Mouse (Mus musculus): ENCODE measurements around the gene Fam189a1. TPM values are rescaled to one million over a fixed set of nuclear protein-coding genes. Genes with fewer than 3 reads are reported as not detected.
A peak's percentile ranks its signal among the peaks of the same experiment; 100 is the strongest.

Fam189a1 gene
- polyA plus RNA-seq, 1 experiment from 2014 or later = 0.31 TPM

DNA sequence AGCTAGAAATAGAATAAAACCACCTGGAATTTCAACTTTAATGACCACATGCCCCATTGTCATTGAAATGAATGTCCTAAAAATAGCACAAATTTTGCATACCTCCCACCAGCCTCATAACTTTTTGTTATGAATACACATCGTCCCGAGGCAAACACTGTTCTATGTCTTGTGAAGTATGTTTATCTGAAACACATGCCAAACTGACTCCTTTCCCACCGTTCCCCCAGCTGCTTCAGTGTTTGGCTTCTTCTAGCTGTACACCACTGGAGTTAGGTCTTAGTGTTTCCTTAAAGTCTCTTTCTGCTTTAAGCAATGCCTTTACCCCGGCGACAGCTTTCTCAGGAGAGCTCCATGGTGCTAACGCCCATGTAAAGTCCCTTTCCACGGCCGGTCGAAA lies 365.2 kb downstream of the Fam189a1 start:
- Histone ChIP-seq H3K4me3 (no peak overlapping the region), H3K9me3 (replicated peaks) (no peaks in the 10 kb centered on the region), H3K36me3 (no peaks in the 10 kb centered on the region), H3K4me1 (replicated peaks) (peaks cover 17% of the 10 kb centered on the region), H3K9ac (no peak overlapping the region), H3K27ac (peak overlapping the region; percentile 45; the same call in 1 of the 2 replicates), H3K4me2 (no peak overlapping the region), H3K27me3 (no peaks in the 10 kb centered on the region)
- 61% methylated on average over 9 of the region's 9 CpGs for whole genome bisulfite sequencing
- ATAC-seq (replicated peaks; ENCODE audit: insufficient number of reproducible peaks, insufficient read depth, low FRiP score, low read depth) = no peak

DNA sequence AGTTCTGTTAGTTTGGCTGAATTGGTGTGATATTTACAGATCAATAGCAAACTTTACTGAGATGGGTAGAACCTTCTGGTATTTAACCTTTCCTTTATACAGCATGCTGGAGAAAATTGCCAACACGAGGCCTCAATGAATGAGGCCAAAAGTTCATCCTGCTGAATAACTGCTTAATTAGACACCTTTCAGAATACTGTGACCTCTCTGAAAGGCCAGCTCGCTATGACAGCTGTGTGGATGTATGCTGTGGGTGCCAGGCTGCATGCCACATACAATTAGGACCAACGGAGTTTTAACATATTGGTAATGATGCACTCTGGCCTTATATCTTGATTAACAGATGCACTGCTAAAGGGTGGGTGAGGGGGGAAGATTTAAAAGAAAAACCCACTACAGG lies 371.3 kb downstream of the Fam189a1 start:
- Histone ChIP-seq H3K4me2 (no peak overlapping the region), H3K36me3 (no peaks in the 10 kb centered on the region), H3K4me1 (replicated peaks) (no peaks in the 10 kb centered on the region), H3K27ac (no peak overlapping the region), H3K27me3 (no peaks in the 10 kb centered on the region), H3K9me3 (replicated peaks) (no peaks in the 10 kb centered on the region), H3K9ac (no peak overlapping the region), H3K4me3 (no peak overlapping the region)
- WGBS = 69% methylated on average over 3 of the region's 3 CpGs
- no peak for ATAC-seq (replicated peaks; ENCODE audit: insufficient number of reproducible peaks, insufficient read depth, low FRiP score, low read depth)

DNA sequence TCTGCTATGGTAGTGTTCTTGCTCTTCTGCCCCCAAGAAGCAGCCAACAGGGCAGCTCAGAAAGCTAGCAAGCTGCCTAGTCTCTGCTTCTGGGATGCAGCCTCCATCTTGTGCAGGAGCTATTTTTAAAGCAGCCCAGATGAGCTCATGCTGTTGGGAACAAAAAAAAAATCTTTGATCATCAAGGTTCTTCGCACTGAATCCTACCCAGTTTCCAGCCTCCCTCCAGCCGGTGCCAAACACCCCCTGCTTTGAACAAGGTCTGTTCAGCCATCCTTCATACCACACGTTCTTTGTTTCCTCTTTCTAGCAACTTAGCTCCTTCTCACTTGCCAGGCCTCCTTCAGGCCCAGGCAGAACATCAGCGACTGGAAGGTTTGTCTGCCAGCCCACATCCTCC lies 376.9 kb downstream of the Fam189a1 start:
- no peak overlapping the region for H3K9ac ChIP-seq
- WGBS = 70% methylated on average over 4 of the region's 4 CpGs
- H3K27me3 ChIP-seq = no peaks in the 10 kb centered on the region
- H3K4me2 ChIP-seq = no peak overlapping the region
- no peak for ATAC-seq (replicated peaks; ENCODE audit: insufficient number of reproducible peaks, insufficient read depth, low FRiP score, low read depth)
- H3K36me3 ChIP-seq = no peaks in the 10 kb centered on the region
- H3K4me3 ChIP-seq = no peak overlapping the region
- H3K9me3 ChIP-seq (replicated peaks) = no peaks in the 10 kb centered on the region
- no peaks in the 10 kb centered on the region for H3K4me1 ChIP-seq (replicated peaks)
- no peak overlapping the region for H3K27ac ChIP-seq

GRCm38 (mm10) chr7:64776708-64777489 lies 379.5 kb downstream of the Fam189a1 start:
- no peak for ATAC-seq (replicated peaks; ENCODE audit: insufficient number of reproducible peaks, insufficient read depth, low FRiP score, low read depth)

GRCm38 (mm10) chr7:64773465-64773864 lies 382.9 kb downstream of the Fam189a1 start:
- H3K27me3 ChIP-seq = no peaks in the 10 kb centered on the region
- no peaks in the 10 kb centered on the region for H3K9me3 ChIP-seq (replicated peaks)
- H3K9ac ChIP-seq = no peak overlapping the region
- H3K4me2 ChIP-seq = no peak overlapping the region
- no peak overlapping the region for H3K4me3 ChIP-seq
- H3K4me1 ChIP-seq (replicated peaks) = no peaks in the 10 kb centered on the region
- H3K36me3 ChIP-seq = no peaks in the 10 kb centered on the region
- no peak overlapping the region for H3K27ac ChIP-seq
- no peak for ATAC-seq (replicated peaks; ENCODE audit: insufficient number of reproducible peaks, insufficient read depth, low FRiP score, low read depth)
- WGBS = 38% methylated on average over 10 of the region's 10 CpGs

More at GRCm38 (mm10) chr7:64776708-64777489, 379.5 kb downstream of the Fam189a1 start:
- no peaks in the 10 kb centered on the region for H3K36me3 ChIP-seq
- H3K27ac ChIP-seq = no peak overlapping the region
- no peaks in the 10 kb centered on the region for H3K9me3 ChIP-seq (replicated peaks)
- H3K27me3 ChIP-seq = no peaks in the 10 kb centered on the region
- WGBS = 76% methylated on average over 13 of the region's 13 CpGs
- H3K4me2 ChIP-seq = no peak overlapping the region
- no peak overlapping the region for H3K4me3 ChIP-seq
- H3K4me1 ChIP-seq (replicated peaks) = no peaks in the 10 kb centered on the region
- H3K9ac ChIP-seq = no peak overlapping the region

- ATAC-seq (replicated peaks; ENCODE audit: insufficient number of reproducible peaks, insufficient read depth, low FRiP score, low read depth) = no peak
- Histone ChIP-seq H3K4me1 (replicated peaks) (no peaks in the 10 kb centered on the region), H3K36me3 (no peaks in the 10 kb centered on the region), H3K9ac (no peak overlapping the region), H3K27me3 (no peaks in the 10 kb centered on the region), H3K4me2 (no peak overlapping the region), H3K4me3 (no peak overlapping the region), H3K9me3 (replicated peaks) (no peaks in the 10 kb centered on the region), H3K27ac (no peak overlapping the region)
- WGBS = 70% methylated on average over 8 of the region's 8 CpGs
Measured at GRCm38 (mm10) chr7:64770779-64771390, 385.5 kb downstream of the Fam189a1 start.

DNA sequence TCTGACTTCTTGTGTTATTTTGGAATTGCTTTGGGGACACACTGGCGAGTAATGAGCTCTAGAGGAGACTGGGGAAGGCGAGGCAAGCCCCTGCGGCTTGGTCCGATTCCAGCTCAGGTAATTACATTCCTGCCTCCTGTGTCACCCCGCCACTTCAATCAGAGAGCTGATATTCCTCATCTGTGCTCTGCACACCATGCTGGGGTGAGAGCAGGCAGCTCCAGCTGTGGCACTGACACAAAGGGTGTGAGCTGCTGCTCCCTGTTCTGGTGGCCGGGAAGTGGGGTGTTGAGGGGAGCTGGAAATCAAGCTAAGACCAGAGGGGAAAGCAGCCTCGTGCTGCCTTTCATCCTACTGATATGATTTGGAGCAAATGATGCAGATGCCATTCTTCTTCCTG lies 386.6 kb downstream of the Fam189a1 start:
- Histone ChIP-seq H3K4me2 (no peak overlapping the region), H3K4me1 (replicated peaks) (no peaks in the 10 kb centered on the region), H3K9me3 (replicated peaks) (no peaks in the 10 kb centered on the region), H3K4me3 (no peak overlapping the region), H3K27me3 (no peaks in the 10 kb centered on the region), H3K36me3 (no peaks in the 10 kb centered on the region), H3K27ac (no peak overlapping the region), H3K9ac (no peak overlapping the region)
- ATAC-seq (replicated peaks; ENCODE audit: insufficient number of reproducible peaks, insufficient read depth, low FRiP score, low read depth) = no peak
- WGBS = 41% methylated on average over 7 of the region's 7 CpGs

GRCm38 (mm10) chr7:64765595-64765994 lies 390.8 kb downstream of the Fam189a1 start:
- H3K36me3 ChIP-seq = no peaks in the 10 kb centered on the region
- no peaks in the 10 kb centered on the region for H3K4me1 ChIP-seq (replicated peaks)
- H3K27me3 ChIP-seq = no peaks in the 10 kb centered on the region
- no peak overlapping the region for H3K4me3 ChIP-seq
- H3K9me3 ChIP-seq (replicated peaks) = no peaks in the 10 kb centered on the region
- no peak overlapping the region for H3K9ac ChIP-seq
- no peak for ATAC-seq (replicated peaks; ENCODE audit: insufficient number of reproducible peaks, insufficient read depth, low FRiP score, low read depth)
- H3K27ac ChIP-seq = no peak overlapping the region
- no peak overlapping the region for H3K4me2 ChIP-seq
- 76% methylated on average over 3 of the region's 3 CpGs for WGBS

GRCm38 (mm10) chr7:64755141-64755540 lies 401.2 kb downstream of the Fam189a1 start:
- no peak overlapping the region for H3K9ac ChIP-seq
- no peaks in the 10 kb centered on the region for H3K36me3 ChIP-seq
- H3K27me3 ChIP-seq = no peaks in the 10 kb centered on the region
- WGBS = 80% methylated on average over 7 of the region's 7 CpGs
- H3K4me3 ChIP-seq = no peak overlapping the region
- ATAC-seq (replicated peaks; ENCODE audit: insufficient number of reproducible peaks, insufficient read depth, low FRiP score, low read depth) = no peak
- no peaks in the 10 kb centered on the region for H3K9me3 ChIP-seq (replicated peaks)
- no peaks in the 10 kb centered on the region for H3K4me1 ChIP-seq (replicated peaks)
- H3K27ac ChIP-seq = no peak overlapping the region
- H3K4me2 ChIP-seq = no peak overlapping the region

DNA sequence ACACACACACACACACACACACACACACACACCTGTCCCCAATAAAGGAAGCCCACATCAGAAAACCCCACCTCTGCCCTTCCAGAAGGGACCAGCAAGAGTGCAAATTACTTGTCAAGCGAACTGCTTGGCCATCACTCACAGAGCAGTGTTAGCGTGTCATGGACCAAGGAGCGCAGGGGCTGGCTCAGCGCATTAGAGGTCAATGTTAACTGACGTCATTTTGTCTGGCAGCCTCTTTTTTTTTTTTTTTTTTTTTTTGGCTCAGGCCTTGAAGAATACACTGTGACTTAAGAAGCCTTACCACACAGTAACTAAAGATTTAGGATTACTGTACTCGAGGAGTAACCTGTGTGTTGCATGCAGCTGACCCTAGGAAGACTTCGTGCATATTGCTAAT lies 402.2 kb downstream of the Fam189a1 start:
- no peak overlapping the region for H3K27ac ChIP-seq
- no peak overlapping the region for H3K4me3 ChIP-seq
- H3K36me3 ChIP-seq = no peaks in the 10 kb centered on the region
- WGBS = 66% methylated on average over 7 of the region's 7 CpGs
- ATAC-seq (replicated peaks; ENCODE audit: insufficient number of reproducible peaks, insufficient read depth, low FRiP score, low read depth) = no peak
- no peaks in the 10 kb centered on the region for H3K9me3 ChIP-seq (replicated peaks)
- no peak overlapping the region for H3K4me2 ChIP-seq
- no peaks in the 10 kb centered on the region for H3K4me1 ChIP-seq (replicated peaks)
- H3K27me3 ChIP-seq = no peaks in the 10 kb centered on the region
- no peak overlapping the region for H3K9ac ChIP-seq

GRCm38 (mm10) chr7:64753678-64754077 lies 402.7 kb downstream of the Fam189a1 start:
- ATAC-seq (replicated peaks; ENCODE audit: insufficient number of reproducible peaks, insufficient read depth, low FRiP score, low read depth) = no peak
- no peaks in the 10 kb centered on the region for H3K27me3 ChIP-seq
- no peak overlapping the region for H3K9ac ChIP-seq
- WGBS = 70% methylated on average over 6 of the region's 6 CpGs
- no peaks in the 10 kb centered on the region for H3K36me3 ChIP-seq
- H3K4me1 ChIP-seq (replicated peaks) = no peaks in the 10 kb centered on the region
- H3K4me2 ChIP-seq = no peak overlapping the region
- no peak overlapping the region for H3K4me3 ChIP-seq
- H3K9me3 ChIP-seq (replicated peaks) = no peaks in the 10 kb centered on the region
- H3K27ac ChIP-seq = no peak overlapping the region

DNA sequence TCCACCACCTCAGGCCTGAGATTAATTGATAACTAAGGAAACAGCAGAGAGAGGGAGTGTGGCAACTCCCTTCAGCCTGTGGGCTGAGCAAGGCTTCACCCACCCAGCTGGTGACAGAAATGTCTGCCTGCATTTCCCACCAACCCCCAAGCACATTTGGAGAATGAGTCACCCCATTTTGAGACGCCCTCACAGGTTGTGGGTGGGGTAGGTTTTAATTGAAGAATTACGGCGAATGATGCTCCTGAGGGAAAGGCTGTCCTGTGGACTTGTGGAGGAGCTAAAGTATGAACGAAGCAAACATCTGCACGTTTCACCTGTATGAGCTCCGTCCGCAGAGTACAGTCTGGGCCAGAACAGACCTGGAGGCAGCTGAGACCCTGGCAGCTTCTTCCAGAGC lies 404.2 kb downstream of the Fam189a1 start:
- H3K4me1 ChIP-seq (replicated peaks) = no peaks in the 10 kb centered on the region
- H3K9me3 ChIP-seq (replicated peaks) = no peaks in the 10 kb centered on the region
- WGBS = 84% methylated on average over 7 of the region's 7 CpGs
- no peak for ATAC-seq (replicated peaks; ENCODE audit: insufficient number of reproducible peaks, insufficient read depth, low FRiP score, low read depth)
- no peak overlapping the region for H3K9ac ChIP-seq
- no peaks in the 10 kb centered on the region for H3K27me3 ChIP-seq
- no peaks in the 10 kb centered on the region for H3K36me3 ChIP-seq
- H3K4me3 ChIP-seq = no peak overlapping the region
- H3K27ac ChIP-seq = no peak overlapping the region
- no peak overlapping the region for H3K4me2 ChIP-seq
